Mouse (Mus musculus) testis, adult 2 months (tissue): ENCODE measurements around the gene Ip6k2.

Source experiments
- CTCF ChIP-seq: fragments of 200-500 bp; IDR thresholded peaks from 2 replicates; pipeline ENCODE4 v1.5.1; 2012; ENCODE audit warnings: low read depth, mild to moderate bottlenecking, inconsistent platforms, low read length, moderate library complexity; ENCODE audit not compliant: control insufficient read depth, insufficient read depth, insufficient replicate concordance
- POLR2A ChIP-seq: fragments of 200-500 bp; IDR thresholded peaks from 2 replicates; pipeline ENCODE4 v1.6.1; 2012; ENCODE audit warnings: low read depth, mild to moderate bottlenecking, inconsistent platforms, low read length, moderate library complexity; ENCODE audit not compliant: control insufficient read depth

- no peak for TF ChIP-seq CTCF
- no peak for TF ChIP-seq POLR2A
Observed at GRCm38 (mm10) chr9:108759121-108759520, 24.5 kb upstream of the Ip6k2 start.
